Mouse (Mus musculus): ENCODE data around the gene Efna4. TPM values are rescaled to one million over a fixed set of nuclear protein-coding genes. Genes with fewer than 3 reads are reported as not detected.

Efna4 gene
- polyA plus RNA-seq, 1 experiment from 2014 or later: 5.9 TPM

GRCm38 (mm10) chr3:89320581-89321182 is 17.1 kb downstream of the Efna4 start:
- under 1% methylated on average over 41 of the region's 41 CpGs for WGBS
- peaks cover 30% of the 10 kb centered on the region for H3K27me3 ChIP-seq (ENCODE audit: control insufficient read depth, insufficient read depth, low read length)
- H3K4me2 ChIP-seq (ENCODE audit: low read length): peak overlapping the region; percentile 80
- H3K27ac ChIP-seq (replicated peaks; ENCODE audit: low read depth, low read length): peak overlapping the region; percentile 89
- H3K4me3 ChIP-seq (replicated peaks; ENCODE audit: low read depth, low read length): peak overlapping the region; percentile 69
- ATAC-seq (ENCODE audit: low FRiP score, low TSS enrichment): peak; percentile 40
- DNase-seq: peak; percentile 82
- peaks cover 42% of the 10 kb centered on the region for H3K4me1 ChIP-seq (ENCODE audit: control insufficient read depth, insufficient read depth, low read length)
- H3K9me3 ChIP-seq (ENCODE audit: control insufficient read depth, low read length): no peaks in the 10 kb centered on the region
- no peaks in the 10 kb centered on the region for H3K36me3 ChIP-seq (ENCODE audit: control insufficient read depth, insufficient read depth, low read length)
- peak overlapping the region; percentile 84 for H3K9ac ChIP-seq (replicated peaks; ENCODE audit: low read length)

- H3K9me3 ChIP-seq (ENCODE audit: control insufficient read depth, low read length): no peaks in the 10 kb centered on the region
- H3K36me3 ChIP-seq (ENCODE audit: control insufficient read depth, insufficient read depth, low read length): peaks cover 5% of the 10 kb centered on the region
- peak overlapping the region; percentile 52; the same call in 1 of the 2 replicates for H3K9ac ChIP-seq (replicated peaks; ENCODE audit: low read length)
- ATAC-seq (ENCODE audit: low FRiP score, low TSS enrichment) (no peak), DNase-seq (peak; percentile 69)
- peak overlapping the region; percentile 80 for H3K4me2 ChIP-seq (ENCODE audit: low read length)
- WGBS: 3% methylated on average over 58 of the region's 58 CpGs
- H3K4me3 ChIP-seq (replicated peaks; ENCODE audit: low read depth, low read length): peak overlapping the region; percentile 69
- peaks cover 50% of the 10 kb centered on the region for H3K4me1 ChIP-seq (ENCODE audit: control insufficient read depth, insufficient read depth, low read length)
- H3K27me3 ChIP-seq (ENCODE audit: control insufficient read depth, insufficient read depth, low read length): peaks cover 30% of the 10 kb centered on the region
- H3K27ac ChIP-seq (replicated peaks; ENCODE audit: low read depth, low read length): peak overlapping the region; percentile 67
Observed at GRCm38 (mm10) chr3:89319591-89320350, 18.1 kb downstream of the Efna4 start.

- ATAC-seq (ENCODE audit: low FRiP score, low TSS enrichment): no peak
- peaks cover 50% of the 10 kb centered on the region for H3K4me1 ChIP-seq (ENCODE audit: control insufficient read depth, insufficient read depth, low read length)
- peaks cover 30% of the 10 kb centered on the region for H3K27me3 ChIP-seq (ENCODE audit: control insufficient read depth, insufficient read depth, low read length)
- 6% methylated on average over 21 of the region's 21 CpGs for WGBS
- H3K4me2 ChIP-seq (ENCODE audit: low read length): peak overlapping the region; percentile 80
- no peak for DNase-seq
- H3K4me3 ChIP-seq (replicated peaks; ENCODE audit: low read depth, low read length): peak overlapping the region; percentile 69
- H3K27ac ChIP-seq (replicated peaks; ENCODE audit: low read depth, low read length): peak overlapping the region; percentile 67
- no peaks in the 10 kb centered on the region for H3K9me3 ChIP-seq (ENCODE audit: control insufficient read depth, low read length)
- H3K9ac ChIP-seq (replicated peaks; ENCODE audit: low read length): peak overlapping the region; percentile 52; the same call in 1 of the 2 replicates
- H3K36me3 ChIP-seq (ENCODE audit: control insufficient read depth, insufficient read depth, low read length): peaks cover 12% of the 10 kb centered on the region
Observed at GRCm38 (mm10) chr3:89318971-89319590, 18.7 kb downstream of the Efna4 start.

- Histone ChIP-seq H3K27me3 (ENCODE audit: control insufficient read depth, insufficient read depth, low read length) (peaks cover 30% of the 10 kb centered on the region), H3K9me3 (ENCODE audit: control insufficient read depth, low read length) (no peaks in the 10 kb centered on the region), H3K4me1 (ENCODE audit: control insufficient read depth, insufficient read depth, low read length) (peaks cover 50% of the 10 kb centered on the region), H3K27ac (replicated peaks; ENCODE audit: low read depth, low read length) (no peak overlapping the region), H3K4me2 (ENCODE audit: low read length) (no peak overlapping the region), H3K4me3 (replicated peaks; ENCODE audit: low read depth, low read length) (no peak overlapping the region), H3K9ac (replicated peaks; ENCODE audit: low read length) (no peak overlapping the region), H3K36me3 (ENCODE audit: control insufficient read depth, insufficient read depth, low read length) (peaks cover 18% of the 10 kb centered on the region)
- DNase-seq: no peak
- WGBS: 72% methylated on average over 8 of the region's 8 CpGs
- no peak for ATAC-seq (ENCODE audit: low FRiP score, low TSS enrichment)
Observed at GRCm38 (mm10) chr3:89318316-89318715, 19.5 kb downstream of the Efna4 start.

GRCm38 (mm10) chr3:89317246-89317645 is 20.6 kb downstream of the Efna4 start:
- H3K4me1 ChIP-seq (ENCODE audit: control insufficient read depth, insufficient read depth, low read length): peaks cover 50% of the 10 kb centered on the region
- no peak for ATAC-seq (ENCODE audit: low FRiP score, low TSS enrichment)

GRCm38 (mm10) chr3:89316833-89317232 is 21.0 kb downstream of the Efna4 start:
- Histone ChIP-seq H3K9ac (replicated peaks; ENCODE audit: low read length) (no peak overlapping the region), H3K4me1 (ENCODE audit: control insufficient read depth, insufficient read depth, low read length) (peaks cover 50% of the 10 kb centered on the region)

More at GRCm38 (mm10) chr3:89317246-89317645, 20.6 kb downstream of the Efna4 start:
- Histone ChIP-seq H3K27me3 (ENCODE audit: control insufficient read depth, insufficient read depth, low read length) (peaks cover 30% of the 10 kb centered on the region), H3K4me3 (replicated peaks; ENCODE audit: low read depth, low read length) (no peak overlapping the region), H3K4me2 (ENCODE audit: low read length) (0 out of 2 replicates have a peak overlapping the region, but pooled peaks have one; percentile 1), H3K9me3 (ENCODE audit: control insufficient read depth, low read length) (no peaks in the 10 kb centered on the region), H3K27ac (replicated peaks; ENCODE audit: low read depth, low read length) (no peak overlapping the region; the same call in 1 of the 2 replicates), H3K36me3 (ENCODE audit: control insufficient read depth, insufficient read depth, low read length) (peaks cover 22% of the 10 kb centered on the region), H3K9ac (replicated peaks; ENCODE audit: low read length) (no peak overlapping the region)
- WGBS: 54% methylated on average over 6 of the region's 6 CpGs
- DNase-seq: no peak

GRCm38 (mm10) chr3:89315930-89316831 is 21.6 kb downstream of the Efna4 start:
- WGBS: 7% methylated on average over 40 of the region's 40 CpGs
- Histone ChIP-seq H3K9me3 (ENCODE audit: control insufficient read depth, low read length) (no peaks in the 10 kb centered on the region), H3K36me3 (ENCODE audit: control insufficient read depth, insufficient read depth, low read length) (peaks cover 22% of the 10 kb centered on the region), H3K4me3 (replicated peaks; ENCODE audit: low read depth, low read length) (0 out of 2 replicates have a peak overlapping the region, but pooled peaks have one; percentile 12), H3K4me1 (ENCODE audit: control insufficient read depth, insufficient read depth, low read length) (peaks cover 49% of the 10 kb centered on the region), H3K27ac (replicated peaks; ENCODE audit: low read depth, low read length) (no peak overlapping the region), H3K4me2 (ENCODE audit: low read length) (peak overlapping the region; percentile 45), H3K27me3 (ENCODE audit: control insufficient read depth, insufficient read depth, low read length) (peaks cover 30% of the 10 kb centered on the region), H3K9ac (replicated peaks; ENCODE audit: low read length) (no peak overlapping the region; the same call in 1 of the 2 replicates)
- ATAC-seq (ENCODE audit: low FRiP score, low TSS enrichment) (no peak), DNase-seq (no peak)

More at GRCm38 (mm10) chr3:89316833-89317232, 21.0 kb downstream of the Efna4 start:
- peak overlapping the region; percentile 45 for H3K4me2 ChIP-seq (ENCODE audit: low read length)
- H3K27ac ChIP-seq (replicated peaks; ENCODE audit: low read depth, low read length): no peak overlapping the region
- under 1% methylated on average over 4 of the region's 4 CpGs for WGBS
- peaks cover 30% of the 10 kb centered on the region for H3K27me3 ChIP-seq (ENCODE audit: control insufficient read depth, insufficient read depth, low read length)
- ATAC-seq (ENCODE audit: low FRiP score, low TSS enrichment) (no peak), DNase-seq (peak; percentile 93)
- peaks cover 22% of the 10 kb centered on the region for H3K36me3 ChIP-seq (ENCODE audit: control insufficient read depth, insufficient read depth, low read length)
- no peaks in the 10 kb centered on the region for H3K9me3 ChIP-seq (ENCODE audit: control insufficient read depth, low read length)
- H3K4me3 ChIP-seq (replicated peaks; ENCODE audit: low read depth, low read length): no peak overlapping the region
